Mouse (Mus musculus) granulocyte monocyte progenitor cell, adult 5-6 weeks (primary cell): ENCODE measurements around the gene Ppp1r1c. TPM values are rescaled to one million over a fixed set of nuclear protein-coding genes. Genes with fewer than 3 reads are reported as not detected.
A peak's percentile ranks its signal among the peaks of the same experiment; 100 is the strongest.

Experiments
- ATAC-seq: replicated peaks from 2 replicates; pipeline ENCODE4 v1.8.0; 2016; ENCODE audit warnings: mild to moderate bottlenecking, moderate TSS enrichment, inconsistent platforms; ENCODE audit not compliant: poor library complexity, severe bottlenecking
- total RNA-seq, 2 experiments: library from RNA; stranded (forward) in 1 of 2; stranded (reverse) in 1 of 2; fragments of 200-712, 200-1000 nt in 1 of 2; fragments of >200 nt in 1 of 2; fragmentation: Nextera tagmentation in 1 of 2; gene quantifications; 2 replicates each; pipeline ENCODE4 v1.2.3; 2014 to 2017

Gene Ppp1r1c
- total RNA-seq, 2 experiments from 2014 or later, result not detected

DNA sequence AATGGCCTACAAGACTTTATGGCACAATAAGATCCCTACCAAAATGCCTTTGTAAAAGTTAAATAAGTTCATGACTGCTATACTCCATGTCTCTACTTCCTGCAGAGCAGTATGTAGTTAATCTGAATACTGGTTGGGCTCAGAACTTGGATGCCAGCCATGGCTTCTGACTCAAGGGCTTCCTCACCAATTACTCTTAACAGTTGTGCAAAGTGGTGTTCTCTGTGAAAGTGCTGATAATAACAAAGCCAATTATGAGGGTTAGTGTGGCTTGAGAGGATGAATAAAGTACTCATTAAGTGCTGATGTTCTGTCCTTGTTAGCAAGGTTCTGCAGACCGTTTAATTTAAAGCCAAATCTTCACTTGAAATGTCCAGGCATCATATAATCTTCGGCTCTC, 31.4 kb downstream of the Ppp1r1c start:
- ATAC-seq, result no peak

DNA sequence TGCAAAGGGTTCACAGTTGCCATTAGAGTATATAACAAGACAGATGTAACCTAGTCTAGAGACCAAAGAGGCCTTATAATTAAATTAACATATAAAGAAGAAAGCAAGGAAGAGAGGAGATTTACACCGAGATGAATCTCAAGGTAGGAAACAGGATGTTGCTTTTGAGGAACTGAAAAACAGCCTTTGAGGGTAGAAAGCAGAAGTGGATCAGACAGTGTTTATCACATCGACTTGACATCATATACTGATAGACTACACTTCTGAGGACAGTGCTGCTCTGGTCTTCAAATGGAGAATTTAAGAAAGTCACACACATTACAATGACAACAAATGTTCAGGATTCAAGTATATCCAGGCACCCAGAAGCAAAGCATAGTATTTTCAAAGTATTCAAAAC, 34.4 kb downstream of the Ppp1r1c start:
- peak; percentile 99 for ATAC-seq

DNA sequence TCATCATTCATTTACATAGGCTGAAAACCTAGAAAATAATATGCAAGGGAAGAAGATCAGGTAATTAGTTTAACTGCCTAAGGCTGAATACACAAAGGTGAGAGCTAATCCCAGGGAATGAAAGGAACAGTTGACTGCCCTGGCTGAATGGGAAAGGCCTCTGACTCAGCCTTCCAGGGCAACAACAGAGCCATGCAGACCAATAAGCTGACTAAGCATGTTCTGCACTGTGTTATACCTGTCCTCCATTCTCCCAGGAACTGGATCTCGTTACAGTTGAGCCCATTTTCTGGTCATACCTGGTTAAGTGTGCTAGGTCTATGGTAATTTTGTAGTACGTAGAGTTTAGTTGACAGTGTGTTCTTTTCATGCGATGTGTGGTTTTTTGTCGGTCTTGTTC, 36.6 kb downstream of the Ppp1r1c start:
- ATAC-seq, result no peak

DNA sequence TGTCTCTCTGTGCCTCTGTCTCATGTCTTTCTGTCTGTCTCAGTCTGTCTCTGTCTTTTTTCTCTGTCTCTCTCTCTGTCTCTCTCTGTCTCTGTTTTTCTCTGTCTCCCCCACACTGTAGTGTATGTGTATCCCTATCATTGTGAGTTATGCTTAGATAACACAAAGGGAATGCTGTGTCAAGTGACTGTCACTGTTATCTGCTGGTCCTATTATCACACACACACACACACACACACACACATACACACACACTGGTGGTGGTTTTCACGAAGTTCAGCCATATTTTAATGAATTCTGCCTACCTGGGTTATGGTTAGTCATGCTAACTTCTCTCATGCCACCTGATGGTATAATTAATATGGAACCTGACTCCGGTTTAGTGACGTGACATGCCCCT, 44.1 kb downstream of the Ppp1r1c start:
- ATAC-seq, result no peak

DNA sequence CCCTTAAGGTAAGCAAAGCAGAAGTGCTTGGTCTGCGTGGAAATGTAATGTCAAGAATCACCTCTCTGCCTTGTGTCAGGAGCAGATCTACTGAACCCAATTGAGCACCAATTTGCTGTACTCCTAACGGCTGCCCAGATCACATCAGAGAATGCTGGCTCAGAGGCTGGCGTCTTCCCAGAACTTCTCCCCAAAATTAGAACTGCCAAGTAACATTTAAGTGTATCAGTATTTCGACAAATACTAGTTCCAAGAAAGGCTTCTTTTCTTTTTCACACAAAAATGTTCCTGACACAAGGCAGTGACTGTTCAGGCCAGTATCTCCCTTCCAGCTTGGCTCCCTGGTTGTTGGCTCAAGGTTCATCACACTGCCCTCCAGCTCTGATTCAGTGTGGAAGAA, 52.4 kb downstream of the Ppp1r1c start:
- no peak for ATAC-seq

DNA sequence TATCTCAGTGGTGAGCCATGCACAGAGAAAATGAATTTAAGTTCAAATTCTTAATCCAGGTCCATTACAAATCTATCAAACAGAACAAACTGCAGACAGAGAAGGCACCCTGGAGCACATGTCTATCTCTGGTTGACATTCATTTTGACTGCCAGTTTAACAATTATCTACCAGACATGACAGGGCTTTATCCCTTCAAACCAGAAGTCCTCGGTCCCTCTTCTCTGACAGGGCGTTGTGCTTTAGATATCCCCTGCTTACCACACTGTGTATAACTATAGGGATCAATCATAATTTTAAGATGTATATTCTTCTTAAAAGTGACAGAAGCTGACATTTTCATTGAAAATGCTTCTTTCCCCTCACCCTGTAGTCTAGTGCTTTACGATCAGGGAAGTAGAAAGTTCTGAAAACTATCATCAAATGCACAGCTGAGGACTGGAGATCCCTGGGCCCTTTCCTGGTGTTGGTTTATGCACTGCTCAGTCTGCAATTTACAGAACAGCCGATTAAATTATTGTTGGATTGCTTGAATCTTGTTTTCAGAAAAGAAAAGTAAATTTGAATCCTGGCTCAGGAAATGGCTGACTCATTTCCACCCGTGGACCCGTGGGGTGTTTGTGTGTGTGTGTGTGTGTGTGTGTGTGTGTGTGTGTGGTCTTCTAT, 55.3 kb downstream of the Ppp1r1c start:
- ATAC-seq, result no peak

DNA sequence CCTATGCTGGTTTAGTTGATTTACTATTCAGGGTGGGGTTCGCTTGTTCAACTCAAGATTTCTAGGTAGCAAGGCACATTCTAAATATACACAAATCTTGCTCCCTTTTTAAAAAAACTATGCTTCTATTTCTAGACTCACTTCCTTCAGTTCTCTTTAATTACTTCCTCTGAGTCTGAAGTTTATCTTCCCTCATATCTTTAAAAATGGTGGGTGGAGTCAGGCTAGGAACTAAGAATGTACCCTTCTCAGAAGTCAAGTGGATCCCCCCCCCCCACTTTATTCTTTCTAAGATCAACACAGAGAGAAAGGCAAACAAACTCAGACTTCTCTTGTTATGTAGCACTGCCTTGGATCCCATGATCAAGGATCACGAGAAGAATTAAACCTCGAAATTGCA, 57.5 kb downstream of the Ppp1r1c start:
- peak; percentile 54 for ATAC-seq

DNA sequence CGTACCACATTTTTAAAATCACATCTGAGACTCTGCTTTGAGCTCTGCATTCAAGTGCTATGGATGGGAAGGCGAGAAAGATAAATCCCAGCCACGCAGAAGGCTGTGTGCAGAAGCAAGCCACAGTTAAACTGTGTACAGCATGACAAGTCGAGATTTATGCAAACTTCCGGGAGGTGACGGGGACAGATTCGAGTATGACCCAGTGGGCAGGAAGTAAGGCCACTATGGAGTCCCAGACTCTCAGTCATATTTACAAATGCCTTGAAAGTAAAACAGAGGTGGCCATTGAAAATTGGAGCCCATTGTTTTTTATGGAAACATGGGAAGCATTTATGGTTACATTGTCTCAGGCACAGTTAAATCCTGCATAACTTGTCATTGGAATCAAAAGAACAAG, 58.1 kb downstream of the Ppp1r1c start:
- peak; percentile 47; the same call in 1 of the 2 replicates for ATAC-seq

DNA sequence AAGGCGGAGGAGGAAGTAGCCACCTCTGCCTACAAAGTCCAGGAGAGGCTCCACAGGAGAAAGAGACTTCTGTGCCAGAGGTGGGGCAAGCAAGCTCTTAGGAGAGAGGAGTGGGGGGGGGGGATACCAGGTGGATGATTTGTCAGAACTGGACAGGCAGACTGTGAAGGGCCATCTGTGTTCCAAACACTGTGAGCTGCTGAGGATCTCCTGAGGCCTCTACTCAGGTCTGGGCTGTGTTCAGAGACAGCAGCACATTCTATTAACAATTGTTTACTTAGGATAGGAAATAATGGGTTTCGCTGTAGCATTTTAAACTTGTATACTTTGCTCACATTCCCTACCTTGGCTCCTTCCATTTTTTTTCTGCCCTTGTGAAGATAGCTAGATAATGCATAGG, 61.0 kb downstream of the Ppp1r1c start:
- ATAC-seq, result no peak

DNA sequence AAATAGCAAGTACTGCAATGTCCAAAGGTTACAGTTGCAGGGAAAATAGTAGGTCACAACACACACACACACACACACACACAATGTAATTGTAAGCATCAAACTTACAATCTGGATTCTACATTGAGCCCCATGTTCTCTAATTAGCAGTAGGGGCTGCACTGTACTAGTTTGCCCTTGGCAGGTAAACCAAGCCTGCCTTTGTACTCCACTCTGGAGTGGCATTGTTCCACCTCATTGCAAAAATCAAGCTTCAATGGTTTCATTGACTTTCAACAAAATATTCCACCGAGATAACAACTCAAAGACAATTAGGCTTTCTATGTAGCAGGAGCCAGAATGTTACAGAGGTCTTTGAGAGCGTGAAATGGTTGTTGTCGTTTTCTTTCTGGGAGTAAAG, 62.7 kb downstream of the Ppp1r1c start:
- ATAC-seq, result no peak

DNA sequence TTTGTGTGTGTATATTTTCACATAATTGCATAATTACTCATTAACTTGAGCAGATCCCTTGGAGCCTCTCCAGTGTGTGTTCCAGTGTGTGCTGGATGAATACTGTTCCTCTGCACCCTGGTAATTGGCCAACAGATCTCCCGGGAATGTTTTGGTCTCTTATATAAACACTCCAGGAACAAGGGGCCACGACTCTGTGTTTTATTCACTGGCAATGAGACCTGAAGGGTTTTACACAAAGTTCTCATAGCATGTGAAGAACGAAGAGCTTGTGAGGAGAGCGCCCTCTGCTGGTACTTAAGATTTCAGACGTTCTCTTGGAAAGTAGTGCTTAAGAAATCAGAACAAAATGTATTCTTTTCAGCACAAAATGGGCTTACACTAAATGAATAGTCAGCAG, 66.8 kb downstream of the Ppp1r1c start:
- peak; percentile 84 for ATAC-seq

DNA sequence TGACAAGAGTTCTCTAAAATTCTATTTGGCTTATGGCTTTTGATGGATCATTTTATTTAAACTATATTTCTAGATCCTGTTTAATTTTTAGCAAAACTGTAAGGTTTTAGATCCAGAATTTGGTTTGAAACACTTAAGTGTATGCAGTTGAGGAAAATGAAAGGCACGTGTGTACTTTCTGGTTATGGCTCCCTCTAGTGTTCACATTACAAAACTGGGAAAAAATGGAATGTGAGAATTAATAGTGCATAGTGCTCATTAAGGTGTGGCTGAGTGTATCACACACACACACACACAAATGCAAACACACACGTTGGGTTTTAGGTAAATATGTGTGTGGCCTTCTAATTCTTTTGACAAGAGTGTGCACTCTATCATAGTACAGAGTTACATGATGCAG, 70.2 kb downstream of the Ppp1r1c start:
- ATAC-seq, result 0 out of 2 replicates have a peak, but pooled peaks have one; percentile 20

DNA sequence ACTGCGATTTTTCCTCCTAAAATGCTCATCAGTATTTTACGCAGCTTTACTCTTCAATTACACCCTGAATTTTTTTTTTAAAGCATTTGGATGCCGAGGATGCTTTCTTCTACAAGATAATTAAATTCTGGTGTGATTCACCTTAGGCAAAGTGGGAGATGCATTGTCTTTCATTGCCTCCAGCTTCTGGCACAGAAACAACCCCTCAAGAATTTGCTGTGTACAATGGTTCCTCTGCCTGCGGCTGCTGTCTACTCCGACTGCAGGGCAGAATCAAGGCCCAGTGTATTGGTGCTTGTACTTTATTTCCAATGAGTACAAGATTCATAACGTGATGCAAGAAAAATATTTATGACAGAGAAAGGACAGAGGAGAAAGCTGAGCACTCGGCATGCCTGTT, 73.2 kb downstream of the Ppp1r1c start:
- ATAC-seq, result no peak

DNA sequence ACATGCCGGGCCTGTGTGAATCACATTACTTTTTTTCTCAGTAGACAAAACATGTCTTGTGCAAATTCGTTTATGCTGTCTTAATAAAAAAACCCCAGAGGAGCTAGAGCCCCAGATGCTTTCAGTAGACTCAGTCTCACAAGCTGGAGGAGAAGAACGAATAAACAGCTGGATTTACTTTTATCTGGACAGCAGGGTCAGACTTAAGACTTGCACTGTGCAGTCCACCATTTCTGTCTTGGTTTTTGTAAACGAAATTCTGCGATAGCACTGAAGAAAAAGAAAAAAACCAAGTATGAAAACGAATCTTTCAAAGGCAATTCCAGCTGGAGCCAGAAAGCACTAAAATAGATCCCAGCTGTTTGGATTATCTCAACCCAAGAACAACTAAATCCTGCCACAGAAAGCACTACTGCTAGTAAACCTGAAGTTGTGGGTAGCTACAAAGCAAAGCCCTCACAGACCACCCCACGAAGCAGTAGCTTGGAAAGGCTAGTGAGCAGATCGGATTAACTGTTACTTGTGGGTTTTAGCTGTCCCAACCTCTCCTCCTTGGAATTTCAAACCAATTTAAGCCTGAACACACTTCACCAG, 78.1 kb downstream of the Ppp1r1c start:
- no peak for ATAC-seq

DNA sequence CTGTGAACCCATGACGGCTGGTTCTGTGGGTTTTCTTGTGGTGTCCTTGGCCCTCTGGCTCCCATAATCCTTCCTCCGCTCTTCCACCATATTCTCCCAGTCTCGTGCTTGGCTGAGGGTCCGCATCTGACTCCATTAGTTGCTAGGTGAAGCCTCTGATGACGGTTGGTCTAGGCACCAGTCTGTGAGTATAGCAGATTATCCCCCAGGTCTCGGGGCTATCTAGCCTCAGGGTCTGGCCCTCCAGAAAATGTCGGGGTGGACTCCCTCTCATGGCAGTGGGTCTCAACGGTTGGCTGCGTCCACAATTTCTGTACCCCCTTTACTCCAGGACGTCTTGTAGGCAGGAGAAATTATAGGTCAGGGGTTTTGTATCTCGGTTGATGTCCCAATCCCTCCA, 78.9 kb downstream of the Ppp1r1c start:
- no peak for ATAC-seq

DNA sequence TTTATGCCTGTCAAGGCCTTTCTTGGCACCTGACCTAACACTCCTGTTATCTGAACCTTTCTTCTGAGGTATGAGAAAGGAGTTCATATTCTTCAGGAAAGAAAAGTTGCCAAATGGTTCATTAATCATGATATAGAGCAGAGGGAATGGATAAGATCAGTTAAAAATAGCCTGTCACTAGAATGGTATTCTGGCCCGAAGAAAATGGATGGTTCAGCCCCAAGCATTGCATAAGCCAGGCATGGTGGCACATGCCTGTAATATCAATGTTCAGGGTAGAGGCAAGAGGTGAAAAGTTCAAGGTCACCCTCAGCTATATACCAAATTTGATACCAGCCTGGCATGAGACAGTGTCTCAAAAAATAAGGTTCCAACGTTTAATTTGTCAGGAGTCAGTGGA, 85.6 kb downstream of the Ppp1r1c start:
- no peak for ATAC-seq

DNA sequence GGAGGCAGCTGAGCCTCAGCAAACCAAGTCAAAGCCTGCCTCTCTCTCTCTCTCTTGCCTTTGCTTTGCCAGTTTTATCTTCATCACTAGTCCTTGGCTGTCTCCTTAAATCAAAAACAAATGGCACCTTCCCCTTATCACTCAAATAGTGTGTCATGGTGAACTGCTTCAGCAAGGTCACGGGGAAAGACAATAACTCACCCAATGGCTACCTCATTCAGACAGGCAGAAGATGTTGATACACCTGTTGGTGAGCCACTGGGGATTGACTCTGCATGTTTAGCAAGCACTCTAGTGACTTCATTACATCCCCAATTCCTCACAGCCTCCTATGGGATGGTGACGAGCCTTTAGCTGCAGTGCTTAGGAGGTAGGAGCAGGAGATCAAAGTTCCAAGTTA, 89.9 kb downstream of the Ppp1r1c start:
- ATAC-seq, result no peak

DNA sequence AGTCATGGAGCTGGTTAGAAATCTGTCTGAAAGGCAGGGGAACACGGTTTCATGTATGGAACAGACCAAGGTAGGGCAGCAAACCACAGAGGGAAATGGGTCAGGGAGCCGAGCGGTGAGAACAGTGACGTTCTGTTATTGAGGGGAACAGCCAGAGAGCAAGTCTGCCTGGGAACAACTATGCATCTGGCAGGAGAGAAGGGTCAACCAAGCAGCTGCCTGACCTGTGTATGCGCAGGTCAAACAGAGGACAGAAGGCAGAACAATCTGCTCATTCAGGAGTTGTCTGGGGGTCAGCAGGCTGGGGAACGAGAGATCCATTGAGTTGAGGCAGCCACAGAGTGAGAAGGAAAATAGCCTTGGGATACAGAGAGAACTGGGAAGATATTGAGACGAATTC, 91.0 kb downstream of the Ppp1r1c start:
- ATAC-seq, result no peak

DNA sequence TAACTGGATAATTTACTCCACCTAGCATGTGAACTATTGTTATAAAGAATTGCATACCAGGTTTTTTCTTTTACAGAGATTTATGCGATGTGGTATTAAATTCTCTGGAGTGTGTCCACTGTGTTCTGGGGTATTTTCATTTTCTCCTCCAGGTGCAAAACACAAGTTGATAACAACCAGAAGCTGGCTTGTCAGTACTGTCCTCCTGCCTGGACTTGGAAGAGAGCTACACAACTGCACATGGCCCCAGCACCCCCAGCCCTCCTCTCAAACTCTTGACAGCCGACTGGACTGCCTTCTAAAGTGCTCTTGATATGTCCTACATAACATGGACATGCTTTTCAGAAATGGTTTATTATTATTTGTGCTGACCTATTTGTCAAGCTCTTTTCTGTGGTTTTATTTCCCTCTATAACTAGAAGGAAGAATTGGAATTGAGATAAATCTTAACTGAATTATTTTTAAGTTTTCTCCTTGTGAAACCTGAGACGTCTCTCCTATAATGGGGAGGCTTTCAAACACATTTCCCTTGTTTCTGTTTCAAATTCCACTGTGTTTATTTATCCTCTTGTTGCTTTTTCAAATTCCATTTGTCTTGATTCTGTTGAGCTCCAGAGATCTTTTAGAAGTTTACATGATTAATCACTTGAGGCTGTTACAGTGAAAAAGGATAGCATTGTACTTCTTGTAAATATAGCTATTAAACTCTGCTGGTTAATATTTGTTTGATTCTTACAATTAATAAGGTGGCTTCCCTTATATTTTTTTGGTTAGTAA, 108.3 kb downstream of the Ppp1r1c start:
- ATAC-seq, result no peak

DNA sequence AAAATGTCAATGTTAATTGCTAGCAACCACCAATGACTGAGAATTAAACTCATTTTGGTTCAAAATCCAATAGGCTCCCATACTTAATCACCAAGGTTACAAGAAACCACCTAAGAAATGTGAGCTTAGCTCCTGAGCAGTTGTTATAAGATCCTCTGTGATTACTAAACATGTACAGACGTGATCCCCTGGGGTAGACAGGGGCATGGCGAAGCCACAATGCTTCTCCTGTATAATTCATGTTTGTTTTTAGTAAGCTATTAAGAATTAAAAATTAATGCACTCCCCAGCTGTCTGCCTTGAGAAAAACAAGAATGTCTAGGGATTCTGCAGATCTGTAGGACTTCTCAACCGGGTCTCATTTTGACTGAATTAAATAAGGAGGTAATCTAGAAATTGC, 112.0 kb downstream of the Ppp1r1c start:
- no peak for ATAC-seq

DNA sequence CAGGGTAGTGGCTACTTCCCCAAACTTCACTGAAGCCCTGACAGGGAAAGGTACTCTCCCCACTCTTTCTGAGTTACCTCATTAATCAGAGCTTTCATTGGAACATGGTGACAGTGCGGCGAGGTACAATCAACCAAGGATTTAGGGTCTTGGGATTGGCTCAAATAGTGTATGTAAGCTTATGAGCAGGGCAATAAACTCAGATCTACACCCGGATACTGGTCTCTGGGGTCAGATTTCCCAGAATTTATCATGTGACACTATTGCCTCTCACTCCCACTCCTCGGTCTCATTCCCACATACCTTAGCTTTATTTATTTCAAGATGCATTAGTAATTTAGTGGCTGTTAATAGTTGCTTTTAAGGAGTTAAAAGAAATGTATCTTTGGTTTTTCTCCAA, 118.3 kb downstream of the Ppp1r1c start:
- no peak for ATAC-seq

DNA sequence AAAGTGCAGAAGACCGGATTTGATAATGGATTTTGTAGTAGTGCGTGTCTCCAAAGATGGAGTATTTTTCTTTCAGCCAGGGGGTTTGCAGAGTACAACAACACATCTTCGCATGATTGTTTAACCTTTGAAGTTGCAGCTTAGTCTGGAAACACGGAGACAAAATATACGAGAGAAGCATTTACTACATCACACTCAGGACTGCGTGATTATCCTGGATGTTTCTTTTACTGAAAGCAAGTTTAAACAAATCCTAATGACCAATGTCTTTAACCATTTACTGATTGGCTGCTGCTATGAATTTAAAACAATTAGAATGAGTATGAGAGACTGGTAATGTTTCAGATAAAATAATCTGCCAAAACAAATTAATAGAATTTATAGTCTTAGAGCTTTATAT, 131.5 kb downstream of the Ppp1r1c start:
- ATAC-seq, result no peak
